Mouse (Mus musculus): Measurements from ENCODE around the gene Teddm2. TPM values are rescaled to one million over a fixed set of nuclear protein-coding genes. Genes with fewer than 3 reads are reported as not detected.

The Teddm2 gene
- polyA plus RNA-seq, 1 experiment from 2014 or later: 0.80 TPM

GRCm38 (mm10) chr1:153924395-153925385, 24.7 kb upstream of the Teddm2 start:
- DNase-seq (no peak), ATAC-seq (ENCODE audit: low FRiP score, low TSS enrichment) (no peak)
- H3K4me3 ChIP-seq (replicated peaks; ENCODE audit: low read depth, low read length): no peak overlapping the region
- H3K27me3 ChIP-seq (ENCODE audit: control insufficient read depth, insufficient read depth, low read length): no peaks in the 10 kb centered on the region
- no peak overlapping the region for H3K4me2 ChIP-seq (ENCODE audit: low read length)
- no peaks in the 10 kb centered on the region for H3K4me1 ChIP-seq (ENCODE audit: control insufficient read depth, insufficient read depth, low read length)
- WGBS: 89% methylated on average over 6 of the region's 6 CpGs
- H3K9me3 ChIP-seq (ENCODE audit: control insufficient read depth, low read length): no peaks in the 10 kb centered on the region
- H3K36me3 ChIP-seq (ENCODE audit: control insufficient read depth, insufficient read depth, low read length): no peaks in the 10 kb centered on the region
- no peak overlapping the region for H3K27ac ChIP-seq (replicated peaks; ENCODE audit: low read depth, low read length)
- H3K9ac ChIP-seq (replicated peaks; ENCODE audit: low read length): no peak overlapping the region

- 63% methylated on average over 5 of the region's 5 CpGs for WGBS
- no peak overlapping the region for H3K4me2 ChIP-seq (ENCODE audit: low read length)
- no peak overlapping the region for H3K27ac ChIP-seq (replicated peaks; ENCODE audit: low read depth, low read length)
- no peaks in the 10 kb centered on the region for H3K36me3 ChIP-seq (ENCODE audit: control insufficient read depth, insufficient read depth, low read length)
- no peak for DNase-seq
- no peak overlapping the region for H3K9ac ChIP-seq (replicated peaks; ENCODE audit: low read length)
- H3K9me3 ChIP-seq (ENCODE audit: control insufficient read depth, low read length): no peaks in the 10 kb centered on the region
- no peaks in the 10 kb centered on the region for H3K27me3 ChIP-seq (ENCODE audit: control insufficient read depth, insufficient read depth, low read length)
- H3K4me3 ChIP-seq (replicated peaks; ENCODE audit: low read depth, low read length): no peak overlapping the region
- ATAC-seq (ENCODE audit: low FRiP score, low TSS enrichment): no peak
- H3K4me1 ChIP-seq (ENCODE audit: control insufficient read depth, insufficient read depth, low read length): no peaks in the 10 kb centered on the region
Observed at GRCm38 (mm10) chr1:153922571-153923021, 22.6 kb upstream of the Teddm2 start.

GRCm38 (mm10) chr1:153921642-153922041, 21.6 kb upstream of the Teddm2 start:
- Histone ChIP-seq H3K9ac (replicated peaks; ENCODE audit: low read length) (no peak overlapping the region), H3K4me3 (replicated peaks; ENCODE audit: low read depth, low read length) (no peak overlapping the region), H3K9me3 (ENCODE audit: control insufficient read depth, low read length) (no peaks in the 10 kb centered on the region), H3K4me1 (ENCODE audit: control insufficient read depth, insufficient read depth, low read length) (no peaks in the 10 kb centered on the region), H3K36me3 (ENCODE audit: control insufficient read depth, insufficient read depth, low read length) (no peaks in the 10 kb centered on the region), H3K4me2 (ENCODE audit: low read length) (no peak overlapping the region), H3K27ac (replicated peaks; ENCODE audit: low read depth, low read length) (no peak overlapping the region), H3K27me3 (ENCODE audit: control insufficient read depth, insufficient read depth, low read length) (no peaks in the 10 kb centered on the region)
- DNase-seq: no peak
- no peak for ATAC-seq (ENCODE audit: low FRiP score, low TSS enrichment)
- WGBS: 94% methylated on average over 3 of the region's 3 CpGs

- Histone ChIP-seq H3K27ac (replicated peaks; ENCODE audit: low read depth, low read length) (no peak overlapping the region), H3K36me3 (ENCODE audit: control insufficient read depth, insufficient read depth, low read length) (no peaks in the 10 kb centered on the region), H3K4me1 (ENCODE audit: control insufficient read depth, insufficient read depth, low read length) (no peaks in the 10 kb centered on the region), H3K9ac (replicated peaks; ENCODE audit: low read length) (no peak overlapping the region), H3K4me2 (ENCODE audit: low read length) (no peak overlapping the region), H3K9me3 (ENCODE audit: control insufficient read depth, low read length) (no peaks in the 10 kb centered on the region), H3K4me3 (replicated peaks; ENCODE audit: low read depth, low read length) (no peak overlapping the region), H3K27me3 (ENCODE audit: control insufficient read depth, insufficient read depth, low read length) (no peaks in the 10 kb centered on the region)
- WGBS: 64% methylated on average over 3 of the region's 3 CpGs
- DNase-seq: no peak
- ATAC-seq (ENCODE audit: low FRiP score, low TSS enrichment): no peak
Observed at GRCm38 (mm10) chr1:153918521-153919206, 18.6 kb upstream of the Teddm2 start.

GRCm38 (mm10) chr1:153913869-153914268, 13.8 kb upstream of the Teddm2 start:
- H3K4me2 ChIP-seq (ENCODE audit: low read length): no peak overlapping the region
- no peak overlapping the region for H3K4me3 ChIP-seq (replicated peaks; ENCODE audit: low read depth, low read length)
- H3K9ac ChIP-seq (replicated peaks; ENCODE audit: low read length): no peak overlapping the region
- no peaks in the 10 kb centered on the region for H3K27me3 ChIP-seq (ENCODE audit: control insufficient read depth, insufficient read depth, low read length)
- H3K4me1 ChIP-seq (ENCODE audit: control insufficient read depth, insufficient read depth, low read length): no peaks in the 10 kb centered on the region
- WGBS: 88% methylated on average over 3 of the region's 3 CpGs
- H3K9me3 ChIP-seq (ENCODE audit: control insufficient read depth, low read length): no peaks in the 10 kb centered on the region
- no peak for ATAC-seq (ENCODE audit: low FRiP score, low TSS enrichment)
- no peak overlapping the region for H3K27ac ChIP-seq (replicated peaks; ENCODE audit: low read depth, low read length)
- H3K36me3 ChIP-seq (ENCODE audit: control insufficient read depth, insufficient read depth, low read length): peaks cover 18% of the 10 kb centered on the region
- DNase-seq: no peak

GRCm38 (mm10) chr1:153911276-153911795, 11.3 kb upstream of the Teddm2 start:
- peaks cover 44% of the 10 kb centered on the region for H3K36me3 ChIP-seq (ENCODE audit: control insufficient read depth, insufficient read depth, low read length)
- H3K27ac ChIP-seq (replicated peaks; ENCODE audit: low read depth, low read length): no peak overlapping the region
- H3K9ac ChIP-seq (replicated peaks; ENCODE audit: low read length): no peak overlapping the region
- H3K9me3 ChIP-seq (ENCODE audit: control insufficient read depth, low read length): no peaks in the 10 kb centered on the region
- H3K27me3 ChIP-seq (ENCODE audit: control insufficient read depth, insufficient read depth, low read length): no peaks in the 10 kb centered on the region
- H3K4me1 ChIP-seq (ENCODE audit: control insufficient read depth, insufficient read depth, low read length): no peaks in the 10 kb centered on the region
- WGBS: 89% methylated on average over 6 of the region's 6 CpGs
- no peak overlapping the region for H3K4me2 ChIP-seq (ENCODE audit: low read length)
- DNase-seq (no peak), ATAC-seq (ENCODE audit: low FRiP score, low TSS enrichment) (no peak)
- no peak overlapping the region for H3K4me3 ChIP-seq (replicated peaks; ENCODE audit: low read depth, low read length)

- no peak overlapping the region for H3K27ac ChIP-seq (replicated peaks; ENCODE audit: low read depth, low read length)
- no peak overlapping the region for H3K9ac ChIP-seq (replicated peaks; ENCODE audit: low read length)
- no peak overlapping the region for H3K4me2 ChIP-seq (ENCODE audit: low read length)
- no peaks in the 10 kb centered on the region for H3K27me3 ChIP-seq (ENCODE audit: control insufficient read depth, insufficient read depth, low read length)
- ATAC-seq (ENCODE audit: low FRiP score, low TSS enrichment) (no peak), DNase-seq (no peak)
- no peaks in the 10 kb centered on the region for H3K9me3 ChIP-seq (ENCODE audit: control insufficient read depth, low read length)
- WGBS: 93% methylated on average over 5 of the region's 5 CpGs
- H3K4me1 ChIP-seq (ENCODE audit: control insufficient read depth, insufficient read depth, low read length): no peaks in the 10 kb centered on the region
- H3K36me3 ChIP-seq (ENCODE audit: control insufficient read depth, insufficient read depth, low read length): peaks cover 52% of the 10 kb centered on the region
- H3K4me3 ChIP-seq (replicated peaks; ENCODE audit: low read depth, low read length): no peak overlapping the region
Observed at GRCm38 (mm10) chr1:153910423-153910822, 10.4 kb upstream of the Teddm2 start.

- no peak for DNase-seq
- Histone ChIP-seq H3K9ac (replicated peaks; ENCODE audit: low read length) (no peak overlapping the region), H3K4me2 (ENCODE audit: low read length) (no peak overlapping the region), H3K9me3 (ENCODE audit: control insufficient read depth, low read length) (no peaks in the 10 kb centered on the region), H3K36me3 (ENCODE audit: control insufficient read depth, insufficient read depth, low read length) (peaks cover 57% of the 10 kb centered on the region), H3K4me3 (replicated peaks; ENCODE audit: low read depth, low read length) (no peak overlapping the region), H3K27ac (replicated peaks; ENCODE audit: low read depth, low read length) (no peak overlapping the region), H3K27me3 (ENCODE audit: control insufficient read depth, insufficient read depth, low read length) (no peaks in the 10 kb centered on the region), H3K4me1 (ENCODE audit: control insufficient read depth, insufficient read depth, low read length) (no peaks in the 10 kb centered on the region)
- ATAC-seq (ENCODE audit: low FRiP score, low TSS enrichment): no peak
- WGBS: 94% methylated on average over 9 of the region's 9 CpGs
Observed at GRCm38 (mm10) chr1:153909963-153910291, 9.9 kb upstream of the Teddm2 start.
